ENCODE assay signal across 7 mouse cellular contexts in the genomic region with DNA sequence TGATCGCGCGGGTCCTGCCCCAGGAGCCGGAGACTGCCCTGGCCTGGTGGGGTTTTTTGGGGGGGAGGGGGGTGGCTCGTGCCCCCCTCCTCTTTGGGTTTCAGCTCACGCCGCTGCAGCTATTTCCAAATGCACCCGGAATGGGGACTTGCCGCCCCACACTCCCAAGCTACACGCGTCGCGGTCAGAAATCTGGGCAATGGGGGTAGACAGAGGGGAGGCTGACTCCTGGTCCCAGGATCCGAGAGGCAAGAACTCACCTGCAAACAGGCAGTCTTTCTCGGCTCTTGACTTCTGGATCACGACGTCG. TPM values are rescaled to one million over a fixed set of nuclear protein-coding genes. Genes with fewer than 3 reads are reported as not detected.
A peak's percentile ranks its signal among the peaks of the same experiment; 100 is the strongest.
DNase-seq lines count a peak whose midpoint lies in the region; ATAC-seq and TF ChIP-seq lines count a peak whose summit lies in the region.

No protein-coding gene starts in this region.

- DNase-seq in neural tube, embryonic 11.5 days (ENCODE audit: low spot score) = no peak
- DNase-seq in neural tube, embryonic 10.5 days (ENCODE audit: extremely low spot score, low spot score) = no peak
- no peak for DNase-seq in liver, embryonic 14.5 days (ENCODE audit: low read depth in 3 of 3, low spot score in 3 of 3)
- DNase-seq in ovary, postnatal 14 days (ENCODE audit: low spot score) = no peak

- ATAC-seq in neural tube, embryonic 11.5 days (ENCODE audit: insufficient read depth, low FRiP score, low TSS enrichment) = peak; percentile 53
- 0 out of 2 replicates have a peak, but pooled peaks have one; percentile 6 for ATAC-seq in heart, embryonic 13.5 days (ENCODE audit: extremely low read depth, insufficient number of reproducible peaks, low FRiP score, low TSS enrichment)
- no peak for ATAC-seq in liver, embryonic 14.5 days (ENCODE audit: insufficient read depth)
- no peak for ATAC-seq in megakaryocyte-erythroid progenitor cell, adult 5-6 weeks (replicated peaks; ENCODE audit: low FRiP score, low TSS enrichment, poor library complexity, severe bottlenecking)

- 0% methylated on average over 18 of the region's 18 CpGs for WGBS in neural tube, embryonic 11.5 days
- under 1% methylated on average over 18 of the region's 18 CpGs for WGBS in heart, embryonic 13.5 days
- WGBS in liver, embryonic 14.5 days (ENCODE audit: insufficient replicate concordance) = 0% methylated on average over 18 of the region's 18 CpGs

- H3K9me3 ChIP-seq in neural tube, embryonic 11.5 days (ENCODE audit: control insufficient read depth, low read length) = no peaks in the 10 kb centered on the region
- H3K9me3 ChIP-seq in heart, embryonic 13.5 days = no peaks in the 10 kb centered on the region
- H3K9me3 ChIP-seq in liver, embryonic 14.5 days (ENCODE audit: control insufficient read depth, low read length) = no peaks in the 10 kb centered on the region

- no peaks in the 10 kb centered on the region for H3K4me1 ChIP-seq in neural tube, embryonic 11.5 days (ENCODE audit: control insufficient read depth, insufficient read depth, low read length)
- no peaks in the 10 kb centered on the region for H3K4me1 ChIP-seq in brown adipose tissue, adult 24 weeks (ENCODE audit: control insufficient read depth, insufficient read depth, insufficient read length, low read length)
- peaks cover 60% of the 10 kb centered on the region for H3K4me1 ChIP-seq in heart, embryonic 13.5 days
- H3K4me1 ChIP-seq in liver, embryonic 14.5 days (replicated peaks; ENCODE audit: control insufficient read depth in 2 of 2, insufficient read depth in 2 of 2, low read length in 1 of 2) = peaks cover 0 to 8% of the 10 kb centered on the region in 2 experiments; a peak in 1 of 4 replicates

- H3K4me3 ChIP-seq in neural tube, embryonic 11.5 days (ENCODE audit: low read depth, low read length) = peak overlapping the region; percentile 76
- peak overlapping the region; percentile 87 for H3K4me3 ChIP-seq in brown adipose tissue, adult 24 weeks (ENCODE audit: insufficient read depth, low read depth, low read length)
- peak overlapping the region; percentile 93 for H3K4me3 ChIP-seq in heart, embryonic 13.5 days
- peak overlapping the region; percentile 56 to 58 for H3K4me3 ChIP-seq in liver, embryonic 14.5 days (ENCODE audit: insufficient read depth in 1 of 2, low read depth in 2 of 2, low read length in 2 of 2)

- H3K27ac ChIP-seq in neural tube, embryonic 11.5 days (ENCODE audit: low read depth, low read length) = peak overlapping the region; percentile 79
- peak overlapping the region; percentile 32; the same call in 1 of the 2 replicates for H3K27ac ChIP-seq in brown adipose tissue, adult 24 weeks (replicated peaks; ENCODE audit: low read depth, low read length)
- H3K27ac ChIP-seq in heart, embryonic 13.5 days (replicated peaks) = peak overlapping the region; percentile 92
- no peak overlapping the region for H3K27ac ChIP-seq in liver, embryonic 14.5 days

- H3K4me2 ChIP-seq in neural tube, embryonic 11.5 days (ENCODE audit: low read depth) = peak overlapping the region; percentile 72
- H3K4me2 ChIP-seq in heart, embryonic 13.5 days = peak overlapping the region; percentile 79
- peak overlapping the region; percentile 70 for H3K4me2 ChIP-seq in liver, embryonic 14.5 days (ENCODE audit: low read depth)

- no peak for TF ChIP-seq CTCF in liver, embryonic 14.5 days (IDR thresholded peaks at IDR 0.05; ENCODE audit: low read depth)

- H3K9ac ChIP-seq in neural tube, embryonic 11.5 days (ENCODE audit: low read length) = peak overlapping the region; percentile 84
- peak overlapping the region; percentile 97 for H3K9ac ChIP-seq in heart, embryonic 13.5 days
- H3K9ac ChIP-seq in liver, embryonic 14.5 days (replicated peaks) = peak overlapping the region; percentile 33; the same call in 1 of the 2 replicates

- H3K36me3 ChIP-seq in neural tube, embryonic 11.5 days (ENCODE audit: control insufficient read depth, insufficient read depth, low read length) = no peaks in the 10 kb centered on the region
- H3K36me3 ChIP-seq in heart, embryonic 13.5 days = no peaks in the 10 kb centered on the region
- no peaks in the 10 kb centered on the region for H3K36me3 ChIP-seq in liver, embryonic 14.5 days (replicated peaks; ENCODE audit: control insufficient read depth, insufficient read depth, low read depth)

- TF ChIP-seq EP300 in liver, embryonic 14.5 days (IDR thresholded peaks at IDR 0.05; ENCODE audit: low read depth) = no peak

- H3K27me3 ChIP-seq in neural tube, embryonic 11.5 days (ENCODE audit: control insufficient read depth, insufficient read depth, low read length) = no peaks in the 10 kb centered on the region
- no peaks in the 10 kb centered on the region; the same call in 1 of the 2 replicates for H3K27me3 ChIP-seq in heart, embryonic 13.5 days (replicated peaks)
- H3K27me3 ChIP-seq in liver, embryonic 14.5 days (ENCODE audit: control insufficient read depth, insufficient read depth, low read length) = peaks cover 27% of the 10 kb centered on the region

RNA-seq across cellular contexts. Expression of a gene that starts 0.5 kb away (rescaled TPM):
- 13.7 and 14.8 TPM in 2 replicates for polyA plus RNA-seq in neural tube, embryonic 11.5 days (2014; fragmentation: Nextera tagmentation; extraction: Ambion mirVana)
- 1.4 and 2.2 TPM in 2 replicates for polyA plus RNA-seq in brown adipose tissue, adult 24 weeks (2012; ENCODE audit: insufficient read depth, insufficient read length, missing spikeins)
- 12.1 and 13.5 TPM in 2 replicates for polyA plus RNA-seq in heart, embryonic 13.5 days (2015; fragmentation: Nextera tagmentation; extraction: Ambion mirVana)
- polyA plus RNA-seq in liver, embryonic 14.5 days (2012; rRNA removed) = 2.2 and 3.2 TPM in 2 replicates
- polyA plus RNA-seq in liver, embryonic 14.5 days (2014; fragmentation: Nextera tagmentation; extraction: Ambion mirVana) = 1.7 and 2.0 TPM in 2 replicates
- 8.5 and 10.3 TPM in 2 replicates for total RNA-seq in megakaryocyte-erythroid progenitor cell, adult 5-6 weeks (2014; fragmentation: Nextera tagmentation)
- 8.7 and 9.2 TPM in 2 replicates for total RNA-seq in megakaryocyte-erythroid progenitor cell, adult 5-6 weeks (2017)

Comparison
In these comparisons a context has a peak if more than half of its experiments do, and no peak if none do; other contexts are left out.
1. ATAC-seq: peak in neural tube, embryonic 11.5 days (single experiment) and heart, embryonic 13.5 days (single experiment); none in liver, embryonic 14.5 days (single experiment) and megakaryocyte-erythroid progenitor cell, adult 5-6 weeks (single experiment).
2. H3K9ac ChIP-seq: peak in every context shown above with its lines; median percentile 97 in heart, embryonic 13.5 days; 84 in neural tube, embryonic 11.5 days; 33 in liver, embryonic 14.5 days.
3. Peak in every context shown above with its lines, with median percentiles within 50 percentile points of each other: H3K4me2 ChIP-seq and H3K4me3 ChIP-seq.